Mouse (Mus musculus): ENCODE measurements around the gene Psmc3ip.
A peak's percentile ranks its signal among the peaks of the same experiment; 100 is the strongest.

Psmc3ip gene

DNA sequence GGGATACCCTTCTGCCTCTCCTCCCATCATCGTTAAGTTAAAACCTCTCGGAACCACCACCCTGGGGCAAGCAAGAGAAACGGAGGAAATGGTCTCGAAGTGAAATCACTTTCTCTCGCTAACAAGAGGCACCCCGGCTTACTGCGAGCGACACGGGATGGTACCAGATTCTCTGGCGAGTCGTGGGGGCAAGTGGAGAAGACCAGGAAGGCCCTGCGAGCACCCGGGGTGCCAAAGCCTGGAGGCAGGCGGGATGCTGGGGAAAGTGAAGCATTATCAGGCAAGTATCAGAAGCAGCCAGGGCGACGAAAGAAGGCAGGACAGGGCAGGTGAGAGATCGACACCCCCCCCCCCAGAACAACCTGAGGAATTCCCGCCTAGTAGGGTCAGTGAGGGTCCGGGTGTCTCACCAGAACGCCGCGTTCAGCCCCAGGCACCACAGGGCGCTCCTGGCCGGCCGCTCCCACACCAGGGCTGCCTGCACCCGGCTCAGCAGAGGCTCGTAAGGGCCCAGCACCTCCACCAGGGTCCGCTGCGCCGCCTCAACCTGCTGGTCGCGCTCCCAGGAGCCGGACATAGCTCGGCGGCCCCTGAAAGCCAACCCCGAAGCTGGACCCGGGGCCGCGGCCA is 24.0 kb upstream of the Psmc3ip start:
- DNase-seq (ENCODE audit: low spot score in 2 of 2), result no peak

DNA sequence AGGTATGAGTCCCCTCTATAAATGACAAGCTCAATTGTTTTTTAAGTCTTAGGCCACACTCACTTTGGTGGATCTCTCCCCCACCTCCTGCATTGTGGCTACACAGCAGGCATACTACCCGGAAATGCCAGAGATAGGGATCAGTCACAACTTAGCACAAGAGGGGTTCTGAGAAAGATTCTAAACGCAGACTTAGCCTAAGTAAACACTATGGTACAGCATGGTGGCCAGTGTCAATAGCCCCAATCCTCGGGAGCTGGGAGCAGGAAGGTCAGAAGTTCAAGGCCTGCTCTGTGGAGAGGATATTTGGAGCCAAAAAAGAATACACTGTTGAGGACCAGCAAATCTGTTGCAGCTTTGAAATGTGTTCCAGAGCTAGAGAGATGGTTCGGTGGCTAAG is 22.9 kb upstream of the Psmc3ip start:
- DNase-seq (ENCODE audit: low spot score in 2 of 2), result no peak

DNA sequence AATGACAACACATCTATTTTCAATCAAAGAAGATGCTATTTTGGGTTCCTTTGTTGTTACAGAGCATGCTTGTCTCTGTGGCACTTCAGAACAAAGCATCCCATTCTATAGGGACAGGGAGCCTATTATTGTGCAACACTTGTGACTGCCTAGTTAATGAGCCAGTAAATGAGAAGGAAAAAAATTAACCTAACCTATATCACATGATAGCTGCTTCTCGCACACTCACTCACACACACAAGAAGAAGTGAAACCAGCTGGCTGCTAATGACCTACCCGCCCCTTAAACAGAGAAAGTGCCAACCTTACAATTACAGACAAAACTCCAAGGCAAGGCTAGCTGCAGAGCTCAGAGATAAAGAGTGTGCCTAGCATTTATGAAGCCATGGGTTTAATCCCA is 20.3 kb upstream of the Psmc3ip start:
- peak in 1 of 2 experiments; percentile 55 for DNase-seq (ENCODE audit: low spot score in 2 of 2)

DNA sequence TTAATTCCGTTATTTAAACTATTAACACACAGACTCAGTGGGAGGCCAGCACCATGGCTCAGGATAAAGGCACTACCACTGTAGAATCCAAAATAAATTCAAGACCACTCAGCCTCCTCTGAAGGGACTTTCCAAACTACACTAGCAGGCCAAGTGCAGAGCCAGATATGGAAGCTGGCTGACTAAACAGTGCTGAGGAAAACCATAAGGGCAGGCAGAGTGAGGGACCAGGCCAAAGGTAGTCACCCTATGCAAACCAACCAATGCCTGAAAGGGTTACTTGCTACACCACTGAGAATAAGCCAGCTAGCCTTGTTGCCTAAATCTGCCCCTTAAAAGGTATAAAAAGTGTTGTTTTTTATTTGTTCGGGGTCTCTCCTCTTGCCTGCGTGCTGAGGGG is 16.9 kb upstream of the Psmc3ip start:
- DNase-seq (ENCODE audit: low spot score in 2 of 2), result no peak

DNA sequence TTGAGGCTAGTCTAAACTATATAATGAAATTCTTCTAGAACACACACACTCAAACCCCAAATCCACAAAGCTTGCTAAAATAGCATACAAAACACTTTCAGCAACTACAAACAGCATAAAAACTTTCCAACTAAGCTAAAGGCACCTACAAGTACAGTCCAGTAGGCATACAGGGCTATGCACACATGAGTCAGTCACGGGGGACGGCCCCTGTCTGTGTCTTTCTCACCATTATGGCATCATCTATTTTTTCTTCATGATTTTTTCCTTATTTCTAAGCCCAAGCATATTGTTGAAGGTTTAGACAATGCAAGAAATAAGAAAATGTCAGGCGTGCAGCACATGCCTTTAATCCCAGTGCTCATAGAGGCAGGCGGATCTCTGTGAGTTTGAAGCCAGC is 15.9 kb upstream of the Psmc3ip start:
- DNase-seq (ENCODE audit: low spot score in 2 of 2), result no peak

DNA sequence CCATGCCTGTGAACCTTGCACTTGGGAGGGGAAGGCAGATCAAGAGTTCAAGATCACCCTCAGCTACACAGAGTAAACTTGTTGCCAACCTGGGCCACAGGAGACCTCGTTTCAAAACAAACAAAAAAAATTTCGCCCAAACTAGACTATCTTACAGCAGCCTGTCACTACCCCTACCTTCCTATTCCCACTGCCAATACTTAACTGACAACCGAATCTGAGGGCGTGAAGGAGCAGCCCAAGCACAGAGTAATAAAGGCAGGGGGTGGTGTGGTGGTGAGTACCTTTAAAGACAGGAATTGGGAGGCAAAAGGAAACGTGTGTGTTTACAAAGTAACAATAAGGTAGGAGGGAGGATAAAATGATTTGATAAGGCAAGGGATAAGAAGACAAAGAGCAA is 15.5 kb upstream of the Psmc3ip start:
- DNase-seq (ENCODE audit: low spot score in 2 of 2), result no peak

DNA sequence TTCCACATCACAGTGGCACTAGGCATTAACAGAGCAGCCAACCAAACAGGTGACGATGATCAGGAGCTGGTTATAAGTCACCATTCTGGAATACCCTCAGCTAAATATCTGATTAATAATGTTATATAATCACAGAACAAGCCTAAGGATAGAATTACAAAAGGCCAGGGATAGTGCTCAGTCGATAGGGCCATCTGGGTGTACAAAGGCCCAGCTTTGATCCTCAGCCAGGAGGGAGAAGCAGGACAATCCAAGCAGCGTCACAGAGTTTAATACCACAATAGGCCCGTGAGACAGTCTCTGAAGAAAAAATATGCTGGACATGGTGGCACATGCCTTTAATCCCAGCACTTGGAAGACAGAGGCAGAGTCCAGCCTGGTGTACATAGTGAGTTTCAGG is 14.1 kb upstream of the Psmc3ip start:
- DNase-seq (ENCODE audit: low spot score in 2 of 2), result no peak

DNA sequence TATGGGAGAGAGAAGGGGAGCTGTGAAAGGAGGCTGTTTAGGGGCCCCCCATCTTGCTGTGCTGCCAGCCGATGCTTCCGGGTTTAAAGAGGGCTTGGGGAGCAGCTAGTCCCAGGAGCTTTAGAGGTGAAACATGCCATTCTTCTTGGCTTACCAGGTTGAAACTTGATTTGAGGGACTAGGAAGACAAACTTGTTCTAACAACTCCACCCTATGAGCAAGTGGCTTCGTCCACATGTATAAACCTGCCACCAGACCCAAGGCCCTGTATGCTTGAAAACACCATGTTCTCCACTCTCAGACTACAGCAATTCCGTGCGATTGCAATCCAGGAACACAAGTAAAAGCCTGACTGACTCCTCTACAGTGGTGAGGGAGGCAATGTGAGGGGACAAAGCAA is 7.8 kb upstream of the Psmc3ip start:
- DNase-seq (ENCODE audit: low spot score in 2 of 2), result no peak

DNA sequence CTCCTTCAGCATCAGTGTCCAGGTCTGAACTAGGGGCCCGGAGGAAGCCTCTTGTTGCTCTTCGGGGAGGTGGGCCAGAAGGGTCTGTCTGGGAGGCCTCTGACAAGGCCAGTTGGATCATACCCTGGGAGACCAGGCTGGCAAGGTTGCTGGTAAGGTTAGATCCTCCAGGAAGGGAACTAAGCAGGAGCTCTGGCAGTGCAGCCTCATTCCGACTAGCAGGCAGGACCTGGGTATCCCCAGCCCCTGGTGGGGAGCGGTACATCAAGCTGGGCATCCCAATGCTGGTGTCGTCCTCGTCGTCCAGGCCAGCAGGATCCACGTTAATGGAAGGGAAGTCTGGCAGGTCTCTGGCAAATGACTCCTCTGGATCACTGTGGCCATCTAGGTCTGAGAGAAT is 3.0 kb upstream of the Psmc3ip start:
- no peak for DNase-seq (ENCODE audit: low spot score in 2 of 2)

DNA sequence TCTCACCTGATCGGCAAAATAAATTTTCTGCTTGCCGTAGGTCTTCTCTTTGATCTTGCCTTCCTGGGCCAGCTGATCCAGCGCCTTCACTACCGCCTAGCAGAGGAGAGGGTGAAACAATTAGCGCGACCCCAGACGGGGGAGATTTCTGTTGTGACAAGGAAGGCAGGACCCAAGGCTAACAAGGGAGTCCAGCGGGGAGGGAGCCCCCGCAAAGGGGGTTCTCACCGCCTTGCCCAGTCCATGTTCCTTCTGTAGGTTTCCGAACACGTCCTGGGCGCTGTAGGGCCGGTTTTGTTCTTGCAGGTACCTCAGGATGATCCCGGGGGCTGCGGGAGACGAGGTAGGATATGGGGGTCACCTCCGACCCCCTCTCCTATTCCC is 314 bp downstream of the Psmc3ip start:
- DNase-seq (ENCODE audit: low spot score in 2 of 2), result no peak

DNA sequence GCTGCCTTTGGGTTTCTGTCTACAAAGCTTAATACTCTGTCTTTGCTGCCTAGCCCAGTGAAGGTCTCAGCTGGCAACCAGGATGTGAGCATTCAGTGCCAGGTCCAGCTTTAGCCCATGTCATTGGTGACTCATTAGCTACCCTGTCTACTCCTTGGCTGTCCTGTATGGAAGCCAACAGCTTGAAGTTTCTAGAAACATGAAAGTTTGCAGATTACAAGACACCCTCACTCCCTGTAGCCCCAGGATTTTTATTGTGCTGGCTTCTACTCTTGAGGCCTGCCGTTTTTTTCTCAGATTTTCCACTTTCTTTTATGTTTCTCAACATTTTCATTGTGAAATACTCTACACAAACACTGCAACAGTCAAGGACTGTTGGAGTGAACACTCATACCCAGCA is 5.3 kb downstream of the Psmc3ip start:
- DNase-seq (ENCODE audit: low spot score in 2 of 2), result no peak

DNA sequence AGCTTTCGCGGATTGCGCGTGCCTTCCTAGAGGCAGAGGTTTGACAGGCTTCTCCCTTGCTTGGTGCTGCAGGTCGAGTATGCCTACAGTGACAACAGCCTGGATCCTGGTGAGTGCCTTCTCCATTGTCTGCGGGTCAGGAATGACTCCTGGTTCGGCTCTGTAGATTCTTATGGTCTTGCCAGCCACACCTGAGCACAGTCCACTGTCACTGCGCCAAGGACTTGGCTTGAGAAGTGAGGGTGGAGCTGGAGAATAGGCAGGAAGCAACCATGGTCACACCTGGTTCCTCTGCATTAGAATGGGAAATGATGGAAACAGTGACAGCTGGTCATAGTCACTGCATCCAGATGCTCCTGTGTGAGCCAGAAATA is 7.6 kb downstream of the Psmc3ip start:
- DNase-seq (ENCODE audit: low spot score in 2 of 2), result no peak

DNA sequence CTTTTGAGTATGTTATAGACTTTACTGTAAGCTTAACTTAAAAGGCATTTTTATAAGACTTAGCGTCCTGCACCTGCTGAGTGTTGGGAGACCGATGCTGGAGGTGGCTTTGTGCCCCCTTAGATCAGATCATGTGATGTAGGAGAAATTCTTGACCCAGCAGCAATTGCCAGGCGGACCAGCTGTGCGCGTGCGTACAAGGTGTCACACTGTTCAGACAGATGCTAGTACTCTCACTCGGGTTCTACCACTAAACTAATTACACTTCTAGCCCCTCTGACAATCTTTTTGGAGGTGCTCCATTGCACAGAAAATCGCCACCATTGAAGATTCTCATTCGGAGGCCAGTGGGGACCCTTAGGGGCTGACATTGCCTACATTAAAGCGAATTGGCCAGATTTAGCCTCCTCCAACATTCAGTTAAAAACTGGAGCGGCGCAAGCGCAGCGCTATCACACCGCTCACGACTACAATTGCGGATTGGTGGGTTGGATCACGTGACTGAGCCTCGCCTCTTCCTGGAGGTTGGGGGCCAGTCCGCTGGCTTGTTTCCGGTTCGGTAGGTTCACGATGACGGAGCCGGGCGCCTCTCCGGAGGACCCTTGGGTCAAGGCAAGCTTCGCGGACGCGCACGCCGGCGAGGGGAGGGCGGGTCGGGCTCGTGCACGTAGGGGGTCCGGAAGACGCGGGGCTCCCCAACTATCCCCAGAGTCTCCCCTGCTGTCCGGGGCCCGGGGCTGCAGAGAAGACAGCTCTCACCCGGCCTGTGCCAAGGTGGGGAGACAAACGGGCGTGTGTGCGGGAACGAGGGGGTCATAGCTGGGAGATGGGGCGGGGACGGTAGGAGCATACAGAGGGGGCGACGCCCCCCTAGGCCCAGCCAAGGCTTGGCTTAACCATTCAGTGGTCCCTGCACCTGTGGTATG is 8.2 kb downstream of the Psmc3ip start, which contains the start of gene Mlx:
Gene Mlx (plus strand): TSS at position 522 of the 926 bp plus-strand sequence.
- peak; percentile 80 to 95 for DNase-seq (ENCODE audit: low spot score in 2 of 2)

DNA sequence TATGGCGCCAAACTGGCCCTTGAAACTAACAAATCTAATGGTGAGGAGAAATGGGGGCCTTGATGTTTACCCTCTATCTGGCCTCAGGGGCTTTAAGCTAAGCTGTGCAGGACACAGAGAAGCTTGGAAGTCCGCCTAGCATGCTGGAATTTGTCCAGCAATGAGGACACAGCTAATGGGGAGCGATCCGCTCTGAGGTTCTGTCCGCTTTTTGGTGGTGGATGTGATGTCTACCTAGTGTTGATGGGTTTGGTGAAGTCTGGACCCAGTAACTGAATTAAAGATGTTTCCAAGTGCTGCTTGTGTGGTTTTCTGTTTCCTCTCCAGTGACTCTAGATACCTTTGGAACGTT is 8.9 kb downstream of the Psmc3ip start:
- no peak for DNase-seq (ENCODE audit: low spot score in 2 of 2)

DNA sequence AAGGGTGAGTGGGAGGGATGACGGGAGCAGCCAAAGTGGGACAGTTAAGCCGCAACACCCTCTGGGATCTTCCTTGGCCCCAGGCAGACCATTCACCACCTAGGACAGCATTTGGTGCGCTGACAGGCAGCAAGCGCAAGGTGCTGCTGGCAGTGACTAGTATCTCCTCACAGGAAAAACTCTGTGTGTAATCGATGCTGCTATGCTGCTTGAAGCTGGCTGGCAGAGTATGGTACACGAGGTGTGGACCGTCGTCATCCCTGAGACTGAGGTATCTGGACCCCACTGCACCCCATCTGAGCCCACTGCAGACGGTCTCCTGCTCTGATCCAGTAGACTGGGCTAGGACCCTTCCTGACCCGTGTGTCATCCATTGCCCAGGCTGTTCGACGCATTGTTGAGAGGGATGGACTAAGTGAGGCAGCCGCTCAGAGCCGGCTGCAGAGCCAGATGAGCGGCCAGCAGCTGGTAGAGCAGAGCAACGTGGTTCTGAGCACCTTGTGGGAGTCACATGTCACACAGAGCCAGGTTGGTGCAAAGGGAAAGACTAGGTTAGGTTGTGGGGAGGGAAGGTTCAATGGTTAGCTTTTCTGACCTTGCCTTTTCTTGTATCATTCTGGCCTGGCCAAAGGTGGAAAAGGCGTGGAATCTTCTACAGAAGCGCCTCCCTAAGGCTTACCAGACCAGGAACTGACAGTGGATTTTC is 9.5 kb downstream of the Psmc3ip start:
- no peak for DNase-seq (ENCODE audit: low spot score in 2 of 2)

DNA sequence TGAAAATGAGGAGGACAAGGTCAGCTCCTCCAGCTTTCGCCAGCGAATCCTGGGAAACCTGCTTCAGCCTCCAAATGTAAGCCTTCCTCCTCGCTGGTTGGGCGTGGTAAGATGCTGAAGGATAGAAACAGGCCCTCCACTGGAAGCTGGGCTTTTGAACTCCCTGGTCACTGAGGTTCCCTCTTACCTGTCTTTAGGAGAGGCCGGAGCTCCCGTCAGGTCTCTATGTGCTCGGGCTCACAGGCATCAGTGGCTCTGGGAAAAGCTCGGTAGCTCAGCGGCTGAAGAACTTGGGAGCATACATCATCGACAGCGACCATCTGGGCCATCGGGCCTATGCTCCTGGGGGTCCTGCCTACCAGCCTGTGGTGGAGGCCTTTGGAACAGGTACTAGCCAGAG is 10.4 kb downstream of the Psmc3ip start:
- no peak for DNase-seq (ENCODE audit: low spot score in 2 of 2)

DNA sequence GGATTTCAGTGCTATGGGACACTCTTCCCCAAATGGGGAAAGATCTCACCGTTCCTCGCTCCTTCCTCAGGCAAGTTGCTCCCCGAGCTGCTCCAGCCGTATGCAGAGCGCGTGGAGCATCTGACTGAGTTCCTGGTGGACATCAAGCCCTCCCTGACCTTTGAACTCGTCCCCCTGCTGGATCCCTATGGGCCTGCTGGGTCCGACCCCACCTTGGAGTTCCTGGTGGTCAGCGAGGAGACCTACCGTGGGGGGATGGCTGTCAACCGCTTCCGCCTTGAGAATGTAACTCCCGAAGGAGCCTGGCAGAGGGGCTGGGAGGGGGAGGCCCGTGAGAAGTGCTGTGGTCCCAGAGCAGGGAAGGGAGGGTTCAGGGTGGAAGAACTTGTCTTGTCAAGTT is 11.0 kb downstream of the Psmc3ip start:
- DNase-seq (ENCODE audit: low spot score in 2 of 2), result no peak

DNA sequence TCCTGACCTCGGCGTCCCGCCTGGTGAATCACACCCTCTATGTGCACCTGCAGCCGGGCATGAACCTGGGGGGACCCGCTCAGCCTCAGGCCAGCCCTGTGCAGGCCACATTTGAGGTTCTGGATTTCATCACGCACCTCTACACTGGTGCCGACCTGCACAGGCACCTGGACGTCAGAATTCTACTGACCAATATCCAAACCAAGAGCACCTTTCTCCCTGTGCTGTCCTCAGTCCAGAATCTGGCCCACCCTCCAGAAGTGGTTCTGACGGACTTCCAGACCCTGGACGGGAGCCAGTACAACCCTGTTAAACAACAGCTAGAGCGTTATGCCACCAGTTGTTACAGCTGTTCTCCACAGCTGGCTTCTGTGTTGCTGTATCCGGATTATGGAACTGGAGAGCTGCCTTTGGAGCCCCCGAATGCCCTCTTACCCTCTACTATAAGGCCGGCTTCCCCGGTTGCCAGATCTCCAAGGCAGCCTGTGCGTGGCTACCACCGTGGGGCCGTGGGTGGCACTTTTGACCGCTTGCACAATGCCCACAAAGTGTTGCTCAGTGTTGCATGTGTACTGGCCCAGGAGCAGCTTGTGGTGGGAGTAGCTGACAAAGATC is 12.0 kb downstream of the Psmc3ip start:
- DNase-seq (ENCODE audit: low spot score in 2 of 2), result no peak

DNA sequence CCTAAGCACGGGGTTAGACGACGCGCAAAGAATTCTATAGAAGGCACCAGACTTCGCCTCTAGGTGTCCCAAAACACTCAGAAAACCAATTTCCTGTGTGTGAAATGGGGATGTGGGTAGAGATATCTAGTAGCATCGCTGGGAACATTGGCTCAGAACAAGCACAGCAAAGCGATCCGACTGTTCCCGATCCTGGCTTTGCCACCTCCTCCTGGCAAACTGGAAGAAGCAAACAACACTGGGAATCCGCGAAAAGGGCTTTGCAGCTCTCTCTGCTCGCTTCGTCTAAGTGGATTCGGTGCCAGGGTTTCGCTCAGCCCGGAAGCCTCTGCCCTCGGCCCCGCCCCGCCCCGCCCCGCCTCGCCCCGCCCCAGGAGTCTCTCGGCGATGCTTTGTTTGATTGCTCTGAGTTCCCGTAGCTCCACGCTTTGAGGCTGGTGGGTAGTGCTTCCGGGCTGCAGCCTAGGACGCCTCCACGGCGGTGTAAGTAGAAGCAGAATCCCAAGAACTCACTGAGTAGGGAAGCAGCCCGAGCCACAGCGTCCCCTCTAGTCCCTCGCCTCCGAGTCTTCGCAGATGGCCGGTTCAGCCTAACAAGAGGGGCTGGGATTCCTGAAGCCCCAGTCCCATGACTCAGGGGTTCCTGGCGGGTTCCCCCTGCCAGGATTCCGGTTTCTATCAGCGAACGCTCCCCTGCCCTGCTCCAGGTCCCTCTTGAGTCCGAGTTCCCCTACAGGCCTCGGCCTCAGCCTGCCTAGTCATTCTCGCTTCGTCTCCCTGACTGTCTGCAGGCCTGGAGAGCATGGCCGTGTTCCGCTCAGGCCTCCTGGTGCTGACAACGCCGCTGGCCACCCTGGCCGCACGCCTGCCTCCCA is 12.8 kb downstream of the Psmc3ip start, which contains the start of gene Coasy:
Gene Coasy (plus strand): TSS at position 358 of the 875 bp plus-strand sequence.
- peak; percentile 78 to 85 for DNase-seq (ENCODE audit: low spot score in 2 of 2)

DNA sequence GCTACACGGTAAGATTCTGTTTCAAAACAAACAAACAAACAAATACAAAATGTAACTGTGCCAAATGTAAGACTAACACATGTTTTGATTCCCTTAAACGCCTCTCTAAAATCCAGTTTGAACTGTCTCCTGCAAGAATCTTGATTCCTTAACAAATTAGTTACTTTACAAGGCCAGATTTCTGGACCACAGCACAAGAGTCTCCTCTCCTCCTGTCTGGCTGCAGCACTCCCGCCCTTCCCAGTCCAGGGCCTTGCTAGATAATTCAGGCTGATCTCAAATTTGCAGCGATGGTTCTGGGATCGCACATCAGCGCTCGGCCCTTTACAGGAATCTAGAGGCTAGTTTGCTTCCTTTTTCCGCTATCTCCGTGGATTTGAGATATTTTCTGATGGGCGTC is 13.6 kb downstream of the Psmc3ip start:
- no peak for DNase-seq (ENCODE audit: low spot score in 2 of 2)

DNA sequence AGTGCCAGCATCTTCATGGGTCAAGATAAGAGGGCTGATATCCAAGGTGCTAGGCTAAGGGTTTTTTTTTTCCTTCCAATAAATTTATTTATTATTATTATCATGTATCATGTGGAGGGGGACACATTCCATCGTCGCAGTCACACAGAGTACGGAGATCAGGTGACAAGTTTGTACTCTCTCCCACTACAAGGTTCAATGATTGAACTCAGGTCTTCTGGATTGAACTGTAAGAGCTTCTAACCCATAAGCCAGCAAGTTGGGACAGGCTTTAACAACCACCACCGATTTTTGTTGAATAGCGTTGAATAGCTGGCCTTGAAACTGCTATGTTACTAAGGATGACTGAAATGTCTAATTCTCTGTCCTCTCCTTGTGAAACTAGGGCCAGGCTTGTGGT is 14.8 kb downstream of the Psmc3ip start:
- DNase-seq (ENCODE audit: low spot score in 2 of 2), result no peak

Measured in left cerebral cortex, adult 9 months (tissue).